Mouse (Mus musculus) lung, adult 2 months (tissue): Measurements from ENCODE around the gene Fam189a2. TPM values are rescaled to one million over a fixed set of nuclear protein-coding genes. Genes with fewer than 3 reads are reported as not detected.

Source experiments
- DNase-seq: peaks from one replicate; pipeline ENCODE4 v3.0.0; 2022
- H3K4me1 ChIP-seq: fragments of 200-500 bp; 2 replicates; pipeline ENCODE4 v1.6.1; 2011; ENCODE audit warnings: low read length; ENCODE audit not compliant: control insufficient read depth, insufficient read depth
- H3K4me3 ChIP-seq: fragments of 200-500 bp; replicated peaks from 2 replicates; pipeline ENCODE3; 2011; ENCODE audit warnings: low read depth, mild to moderate bottlenecking, control low read depth, low read length; ENCODE audit errors: extremely low read depth
- CTCF ChIP-seq: fragments of 200-500 bp; IDR thresholded peaks from 2 replicates; pipeline ENCODE4 v1.5.1; 2011; ENCODE audit warnings: mild to moderate bottlenecking, low read length, control low read depth; ENCODE audit not compliant: insufficient read depth
- POLR2A ChIP-seq: fragments of 200-500 bp; IDR thresholded peaks from 2 replicates; pipeline ENCODE4 v1.6.1; 2011; ENCODE audit warnings: low read depth, mild to moderate bottlenecking, control low read depth, low read length, borderline replicate concordance; ENCODE audit errors: extremely low read depth
- WGBS: fragments of 180-500 bp; shearing (Covaris S2); methylation state at CpG from one replicate; pipeline ENCODE4 v1.1.7; 2018; 5-methylcytosine and 5-hydroxymethylcytosine counted together
- polyA plus RNA-seq: library from polyadenylated mRNA; depleted of rRNA; stranded (reverse); fragments of >200 nt; gene quantifications from 2 replicates; pipeline ENCODE4 v1.2.3, GENCODE M21; 2012; rRNA removed

Fam189a2 gene
- polyA plus RNA-seq, 1 experiment: 145 TPM

- Histone ChIP-seq H3K4me1 (no peaks in the 10 kb centered on the region), H3K4me3 (no peak overlapping the region)
- no peak for DNase-seq
- no peak for TF ChIP-seq POLR2A
- no peak for TF ChIP-seq CTCF
- 50% methylated on average over 12 of the region's 12 CpGs for WGBS
Observed at GRCm38 (mm10) chr19:23948301-23949000, 82.4 kb downstream of the Fam189a2 start.

DNA sequence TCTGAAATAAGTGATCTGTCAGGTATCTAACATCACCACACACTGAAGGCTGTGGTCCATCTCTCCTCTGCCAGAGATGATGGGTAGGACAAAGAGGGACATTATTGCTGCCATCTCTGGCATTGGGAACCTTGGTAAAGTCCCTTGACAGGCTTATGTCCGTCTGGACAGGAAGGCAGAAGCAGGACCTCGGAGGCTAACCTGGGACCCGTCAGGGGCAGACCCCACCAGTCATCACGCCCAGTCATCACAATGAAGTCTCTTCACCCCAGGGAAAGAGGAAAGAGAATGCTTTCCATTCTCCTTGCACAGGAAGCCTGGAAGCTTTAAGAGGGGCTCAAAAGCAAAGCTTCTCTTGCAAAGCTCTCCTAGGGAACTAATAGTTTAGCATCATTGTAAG, 82.9 kb downstream of the Fam189a2 start:
- no peak overlapping the region for H3K4me3 ChIP-seq
- TF ChIP-seq CTCF (no peak), POLR2A (no peak)
- WGBS: 66% methylated on average over 4 of the region's 4 CpGs
- no peak for DNase-seq
- H3K4me1 ChIP-seq: no peaks in the 10 kb centered on the region

DNA sequence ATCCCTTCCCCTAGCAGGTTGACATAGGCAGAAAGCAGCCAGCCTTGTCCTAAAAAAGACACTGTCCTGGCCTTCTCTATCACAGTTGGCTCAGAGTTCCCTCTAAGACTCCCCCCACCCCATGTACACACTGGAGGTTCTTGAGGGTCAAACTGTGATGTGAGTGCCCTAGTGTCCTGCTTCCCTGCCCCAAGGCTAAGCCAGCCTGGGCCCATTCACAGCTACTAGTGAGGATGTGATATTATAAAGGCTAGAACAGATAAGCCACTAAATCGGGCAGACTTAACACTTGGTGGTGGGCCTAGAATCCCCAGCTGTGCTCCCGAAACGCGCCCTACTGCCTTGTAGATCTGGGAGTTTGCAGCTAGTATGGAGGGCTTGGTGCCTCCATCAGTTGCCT, 84.1 kb downstream of the Fam189a2 start:
- Histone ChIP-seq H3K4me1 (no peaks in the 10 kb centered on the region), H3K4me3 (no peak overlapping the region)
- no peak for TF ChIP-seq CTCF
- no peak for TF ChIP-seq POLR2A
- DNase-seq: no peak
- 80% methylated on average over 4 of the region's 4 CpGs for WGBS

GRCm38 (mm10) chr19:23946026-23946685, 84.7 kb downstream of the Fam189a2 start:
- DNase-seq: no peak
- WGBS: 77% methylated on average over 6 of the region's 6 CpGs
- Histone ChIP-seq H3K4me1 (no peaks in the 10 kb centered on the region), H3K4me3 (no peak overlapping the region)
- no peak for TF ChIP-seq CTCF
- TF ChIP-seq POLR2A: no peak

- DNase-seq: no peak
- TF ChIP-seq POLR2A (no peak), CTCF (no peak)
- WGBS: 85% methylated on average over 7 of the region's 7 CpGs
- Histone ChIP-seq H3K4me3 (no peak overlapping the region), H3K4me1 (no peaks in the 10 kb centered on the region)
Observed at GRCm38 (mm10) chr19:23942886-23943285, 87.9 kb downstream of the Fam189a2 start.

- Histone ChIP-seq H3K4me3 (no peak overlapping the region), H3K4me1 (no peaks in the 10 kb centered on the region)
- TF ChIP-seq CTCF (no peak), POLR2A (no peak)
- WGBS: 82% methylated on average over 12 of the region's 12 CpGs
- no peak for DNase-seq
Observed at GRCm38 (mm10) chr19:23941422-23941949, 89.3 kb downstream of the Fam189a2 start.

DNA sequence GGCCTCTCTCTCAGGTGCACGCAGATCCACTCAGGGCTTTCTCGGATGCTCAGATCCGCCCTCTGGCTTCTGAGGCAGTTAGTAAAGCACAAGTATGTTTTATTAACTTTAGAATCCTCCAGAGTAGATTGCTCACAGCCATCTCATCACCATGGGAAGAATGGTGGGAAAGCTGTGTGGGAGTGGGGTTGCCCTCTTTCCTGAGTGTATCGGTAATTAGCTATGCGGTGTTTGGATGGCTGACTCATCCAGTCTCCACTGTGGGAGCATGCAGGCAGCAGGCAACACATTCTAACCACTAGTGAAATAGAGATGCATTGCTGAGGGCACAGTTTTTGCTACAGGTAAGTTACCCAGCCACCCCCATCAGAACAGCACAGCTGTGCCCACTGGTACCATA, 100.0 kb downstream of the Fam189a2 start:
- Histone ChIP-seq H3K4me3 (no peak overlapping the region), H3K4me1 (no peaks in the 10 kb centered on the region)
- TF ChIP-seq CTCF: no peak
- no peak for TF ChIP-seq POLR2A
- 89% methylated on average over 5 of the region's 5 CpGs for WGBS
- DNase-seq: no peak

DNA sequence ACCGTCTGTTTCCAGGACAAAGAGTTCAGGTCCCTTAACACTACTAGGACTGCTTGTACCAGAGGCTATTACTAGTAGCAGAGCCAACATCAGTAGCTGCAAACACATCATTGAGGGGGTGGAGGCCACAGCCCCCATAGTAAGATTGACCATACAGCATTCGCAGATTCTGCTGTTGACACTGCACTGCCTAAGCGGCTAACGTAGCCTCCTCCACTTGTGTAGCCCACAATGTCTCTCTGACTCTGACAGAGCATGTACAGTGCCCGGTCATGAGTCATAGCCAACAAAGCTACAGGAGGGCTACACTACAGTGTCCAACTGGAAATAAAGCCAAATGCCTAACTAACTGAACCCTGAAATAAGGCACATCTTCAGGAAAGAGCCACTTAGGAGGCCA, 105.3 kb downstream of the Fam189a2 start:
- H3K4me1 ChIP-seq: no peaks in the 10 kb centered on the region
- DNase-seq: no peak
- WGBS: 92% methylated on average over 5 of the region's 5 CpGs
- H3K4me3 ChIP-seq: no peak overlapping the region
- TF ChIP-seq POLR2A (no peak), CTCF (no peak)

DNA sequence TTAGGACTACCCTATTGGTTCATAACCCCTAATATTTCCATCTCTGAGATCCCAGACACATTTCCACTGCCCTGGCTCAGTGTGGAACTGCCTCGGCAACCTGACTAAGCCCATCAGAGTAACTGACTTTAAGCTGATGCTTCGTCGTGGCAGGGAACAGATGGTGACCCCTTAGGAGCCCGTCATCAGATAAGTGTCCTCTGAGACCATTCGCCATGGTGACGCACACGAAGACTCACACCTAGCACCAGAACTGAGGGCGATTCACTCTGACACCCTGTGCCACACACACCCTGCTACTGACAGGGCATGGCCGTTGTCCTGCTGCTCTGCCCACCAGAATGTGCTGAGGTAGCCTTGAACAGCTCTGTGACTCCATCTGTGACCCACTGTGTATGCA, 106.0 kb downstream of the Fam189a2 start:
- TF ChIP-seq POLR2A (no peak), CTCF (no peak)
- Histone ChIP-seq H3K4me1 (no peaks in the 10 kb centered on the region), H3K4me3 (no peak overlapping the region)
- no peak for DNase-seq
- WGBS: 79% methylated on average over 9 of the region's 9 CpGs

GRCm38 (mm10) chr19:23924057-23924456, 106.8 kb downstream of the Fam189a2 start:
- Histone ChIP-seq H3K4me1 (no peaks in the 10 kb centered on the region), H3K4me3 (no peak overlapping the region)
- no peak for TF ChIP-seq CTCF
- TF ChIP-seq POLR2A: no peak
- no peak for DNase-seq
- 43% methylated on average over 6 of the region's 6 CpGs for WGBS

Other genes starting within 250 kb of the Fam189a2 start
- 62.3 and 68.6 TPM in 2 replicates for gene Tjp2, start 194.0 kb upstream of the Fam189a2 start, polyA plus RNA-seq
- gene Fxn, start 249.6 kb upstream of the Fam189a2 start, polyA plus RNA-seq: 4.9 and 7.0 TPM in 2 replicates